Mouse (Mus musculus) CD4-positive, CD25-positive, alpha-beta regulatory T cell, adult 2 months (primary cell): ENCODE data around the gene Bcl2a1c.
"Not testable (repeated sequence)": the region's sequence is repeated elsewhere in the genome, so short reads cannot be mapped to it uniquely, and the experiment has no call there.

Source experiments
- DNase-seq: peaks from one replicate; pipeline ENCODE4 v3.0.0-alpha.2; 2012; ENCODE audit warnings: low read depth, low spot score

Gene Bcl2a1c

GRCm38 (mm10) chr9:114329855-114330254 lies at the start of gene Bcl2a1c:
Gene Bcl2a1c (plus strand): TSS chr9:114330135.
- DNase-seq, result peak; percentile 26

- not testable (repeated sequence) for DNase-seq
Measured at GRCm38 (mm10) chr9:114305957-114306356, 24.0 kb upstream of the Bcl2a1c start.

- not testable (repeated sequence) for DNase-seq
Measured at GRCm38 (mm10) chr9:114311752-114312151, 18.2 kb upstream of the Bcl2a1c start.

GRCm38 (mm10) chr9:114318021-114318420 lies 11.9 kb upstream of the Bcl2a1c start:
- DNase-seq, result peak; percentile 71

GRCm38 (mm10) chr9:114326011-114326748 lies 3.8 kb upstream of the Bcl2a1c start:
- DNase-seq, result no peak

DNA sequence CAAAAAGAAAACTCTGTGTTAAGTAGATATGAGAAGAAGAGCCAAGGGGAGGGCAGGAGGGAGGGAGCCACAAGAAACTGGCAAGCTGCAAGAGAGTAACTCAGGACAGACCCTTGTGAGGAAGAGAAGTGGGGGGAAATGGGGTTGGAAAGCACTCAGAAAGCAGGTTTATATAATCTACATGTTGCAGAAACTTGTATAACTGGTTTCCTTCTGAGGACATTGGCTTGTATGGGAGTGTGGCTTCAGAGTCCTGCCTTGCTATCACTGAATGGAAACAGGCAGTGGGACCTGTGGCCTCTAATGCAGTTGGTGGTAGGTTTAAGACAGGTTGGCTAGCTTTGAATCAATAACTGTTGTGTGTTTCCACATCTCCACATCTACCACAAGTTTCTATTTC lies 1.6 kb upstream of the Bcl2a1c start:
- DNase-seq, result not testable (repeated sequence)

- peak; percentile 65 for DNase-seq
Measured at GRCm38 (mm10) chr9:114367783-114368470, 38.0 kb downstream of the Bcl2a1c start.

GRCm38 (mm10) chr9:114368471-114368858 lies 38.5 kb downstream of the Bcl2a1c start:
- DNase-seq, result no peak

DNA sequence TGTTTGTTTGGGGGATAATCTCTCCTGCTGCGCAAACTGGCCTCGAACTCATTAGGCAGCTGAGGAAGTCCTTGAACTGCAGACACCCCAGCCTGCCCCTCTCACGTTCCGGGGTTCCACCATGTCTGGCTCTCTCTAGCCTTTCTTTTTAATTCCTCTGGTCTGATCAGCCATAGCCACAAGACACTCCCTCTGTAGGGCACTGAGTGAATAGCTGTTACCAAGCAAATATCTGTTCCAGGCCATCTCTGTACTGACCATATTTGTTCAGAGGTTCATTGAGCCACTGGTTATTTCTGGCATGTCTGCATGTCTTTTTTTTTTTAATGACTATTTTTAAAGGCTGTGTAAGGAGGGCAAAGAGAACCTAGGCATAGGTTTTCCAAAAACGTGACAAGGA lies 39.5 kb downstream of the Bcl2a1c start:
- peak; percentile 26 for DNase-seq

DNA sequence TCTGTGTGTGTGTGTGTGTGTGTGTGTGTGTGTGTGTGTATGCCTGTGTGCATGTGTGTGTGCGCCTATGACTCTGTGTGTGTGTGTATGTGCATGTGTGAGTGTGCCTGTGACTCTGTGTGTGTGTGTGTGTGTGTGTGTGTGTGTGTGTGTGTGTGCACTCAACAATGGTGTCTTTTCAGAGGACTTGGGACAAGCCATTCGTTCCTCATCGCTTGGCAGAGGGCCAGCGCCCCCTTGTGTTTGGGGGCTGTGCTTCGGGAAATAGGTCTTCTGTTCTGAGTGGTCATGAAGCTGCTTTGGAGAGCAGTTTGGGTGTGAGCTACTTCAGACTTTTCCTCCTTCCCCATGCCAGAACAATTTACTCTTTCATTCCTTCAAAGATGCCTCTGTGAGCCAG lies 41.8 kb downstream of the Bcl2a1c start:
- DNase-seq, result peak; percentile 41

- DNase-seq, result no peak
Measured at GRCm38 (mm10) chr9:114375276-114375962, 45.5 kb downstream of the Bcl2a1c start.

- DNase-seq, result no peak
Measured at GRCm38 (mm10) chr9:114377168-114377567, 47.2 kb downstream of the Bcl2a1c start.

- DNase-seq, result no peak
Measured at GRCm38 (mm10) chr9:114379871-114380270, 49.9 kb downstream of the Bcl2a1c start.
